In genomic region chr3:85060153-85060552, GRCm38 (mm10) we compare ENCODE assay signal across 16 mouse cellular contexts.
"Had no signal": no experiment of that assay in that cellular context is flagged by ENCODE, and none has a peak within 500 bp of the region (broad histone marks: within the 10 kb centered on the region; RNA-seq: fewer than 3 reads in every experiment).

No protein-coding gene starts in this region.

- DNase-seq: retina, postnatal 1 day; right cerebral cortex, adult 18-20 months; right cerebral cortex, postnatal 14 days; right cerebral cortex, postnatal 25 days; right cerebral cortex, postnatal 4 days; spleen, adult 18-20 months; thymus, adult 18-20 months; thymus, adult 2 months; thymus, postnatal 14 days; thymus, postnatal 25 days; thymus, postnatal 36 days; thymus, postnatal 4 days had no signal

- H3K9me3 ChIP-seq: neural tube, embryonic 13.5 days; neural tube, embryonic 15.5 days; stomach, embryonic 15.5 days had no signal

- H3K9ac ChIP-seq: neural tube, embryonic 13.5 days; neural tube, embryonic 15.5 days; stomach, embryonic 15.5 days had no signal

- H3K27me3 ChIP-seq: neural tube, embryonic 13.5 days; neural tube, embryonic 15.5 days; stomach, embryonic 15.5 days had no signal

- H3K4me2 ChIP-seq: neural tube, embryonic 13.5 days; neural tube, embryonic 15.5 days; stomach, embryonic 15.5 days had no signal

- H3K36me3 ChIP-seq: neural tube, embryonic 13.5 days; neural tube, embryonic 15.5 days; stomach, embryonic 15.5 days had no signal

- H3K4me3 ChIP-seq: neural tube, embryonic 13.5 days; neural tube, embryonic 15.5 days; stomach, embryonic 15.5 days had no signal

- H3K27ac ChIP-seq: neural tube, embryonic 13.5 days; neural tube, embryonic 15.5 days; stomach, embryonic 15.5 days; stomach, postnatal 0 days had no signal

- H3K4me1 ChIP-seq: stomach, embryonic 15.5 days had no signal
